Mouse (Mus musculus): ENCODE results near the gene Ipo4. TPM values are rescaled to one million over a fixed set of nuclear protein-coding genes. Genes with fewer than 3 reads are reported as not detected.

The Ipo4 gene
- total RNA-seq (2014; rRNA removed), result 16.8 and 32.6 TPM in 2 replicates
- 42.0 and 53.0 TPM in 2 replicates for polyA plus RNA-seq (2012; rRNA removed)

GRCm38 (mm10) chr14:55635523-55636007, at the start of gene Ipo4:
Gene Ipo4, minus strand, starts transcription at chr14:55635957.
- H3K9ac ChIP-seq (ENCODE audit: low read depth, low read length), result peak within 1 kb of the TSS; percentile 84
- 0 out of 2 replicates have a peak, but pooled peaks have one; percentile 37 for TF ChIP-seq POLR2A (IDR thresholded peaks at IDR 0.05; ENCODE audit: extremely low read depth, insufficient read depth, low read length)
- no peak for TF ChIP-seq CTCF (IDR thresholded peaks at IDR 0.05; ENCODE audit: low read depth, low read length)
- 3% methylated on average over 33 of the region's 33 CpGs for WGBS
- 0 out of 2 replicates have a peak, but pooled peaks cover 2% of the 10 kb centered on the region for H3K79me2 ChIP-seq (ENCODE audit: control insufficient read depth, insufficient read depth, low read length)
- DNase-seq (ENCODE audit: extremely low read depth, low read depth, low spot score), result peak; percentile 86
- H3K36me3 ChIP-seq (ENCODE audit: control insufficient read depth, insufficient read depth, low read length), result peaks cover 7% of the 10 kb centered on the region; the same call in 1 of the 2 replicates
- peak within 1 kb of the TSS; percentile 21; the same call in 1 of the 2 replicates for H3K27ac ChIP-seq (replicated peaks; ENCODE audit: insufficient read depth, low read depth, low read length)
- no peaks in the 10 kb centered on the region for H3K27me3 ChIP-seq (ENCODE audit: control insufficient read depth, insufficient read depth, low read length)
- peaks cover 3% of the 10 kb centered on the region; the same call in 1 of the 2 replicates for H3K4me1 ChIP-seq (ENCODE audit: control insufficient read depth, insufficient read depth, low read length)
- peak within 1 kb of the TSS; percentile 78 for H3K4me3 ChIP-seq (ENCODE audit: insufficient read depth, low read depth, low read length)

- H3K79me2 ChIP-seq (ENCODE audit: control insufficient read depth, insufficient read depth, low read length), result no peaks in the 10 kb centered on the region
- peaks cover 23% of the 10 kb centered on the region for H3K36me3 ChIP-seq (ENCODE audit: control insufficient read depth, insufficient read depth, low read length)
- TF ChIP-seq CTCF (IDR thresholded peaks at IDR 0.05; ENCODE audit: low read depth, low read length) (no peak), POLR2A (IDR thresholded peaks at IDR 0.05; ENCODE audit: extremely low read depth, insufficient read depth, low read length) (no peak)
- no peaks in the 10 kb centered on the region for H3K27me3 ChIP-seq (ENCODE audit: control insufficient read depth, insufficient read depth, low read length)
- no peak for DNase-seq (ENCODE audit: extremely low read depth, low read depth, low spot score)
- WGBS, result 13% methylated on average over 3 of the region's 3 CpGs
- H3K9ac ChIP-seq (ENCODE audit: low read depth, low read length), result no peak overlapping the region
- H3K4me3 ChIP-seq (ENCODE audit: insufficient read depth, low read depth, low read length), result peak overlapping the region; percentile 77
- H3K4me1 ChIP-seq (ENCODE audit: control insufficient read depth, insufficient read depth, low read length), result peaks cover 6% of the 10 kb centered on the region
- no peak overlapping the region for H3K27ac ChIP-seq (replicated peaks; ENCODE audit: insufficient read depth, low read depth, low read length)
These were observed 46.3 kb upstream of the Ipo4 start for GRCm38 (mm10) chr14:55682118-55682493.

DNA sequence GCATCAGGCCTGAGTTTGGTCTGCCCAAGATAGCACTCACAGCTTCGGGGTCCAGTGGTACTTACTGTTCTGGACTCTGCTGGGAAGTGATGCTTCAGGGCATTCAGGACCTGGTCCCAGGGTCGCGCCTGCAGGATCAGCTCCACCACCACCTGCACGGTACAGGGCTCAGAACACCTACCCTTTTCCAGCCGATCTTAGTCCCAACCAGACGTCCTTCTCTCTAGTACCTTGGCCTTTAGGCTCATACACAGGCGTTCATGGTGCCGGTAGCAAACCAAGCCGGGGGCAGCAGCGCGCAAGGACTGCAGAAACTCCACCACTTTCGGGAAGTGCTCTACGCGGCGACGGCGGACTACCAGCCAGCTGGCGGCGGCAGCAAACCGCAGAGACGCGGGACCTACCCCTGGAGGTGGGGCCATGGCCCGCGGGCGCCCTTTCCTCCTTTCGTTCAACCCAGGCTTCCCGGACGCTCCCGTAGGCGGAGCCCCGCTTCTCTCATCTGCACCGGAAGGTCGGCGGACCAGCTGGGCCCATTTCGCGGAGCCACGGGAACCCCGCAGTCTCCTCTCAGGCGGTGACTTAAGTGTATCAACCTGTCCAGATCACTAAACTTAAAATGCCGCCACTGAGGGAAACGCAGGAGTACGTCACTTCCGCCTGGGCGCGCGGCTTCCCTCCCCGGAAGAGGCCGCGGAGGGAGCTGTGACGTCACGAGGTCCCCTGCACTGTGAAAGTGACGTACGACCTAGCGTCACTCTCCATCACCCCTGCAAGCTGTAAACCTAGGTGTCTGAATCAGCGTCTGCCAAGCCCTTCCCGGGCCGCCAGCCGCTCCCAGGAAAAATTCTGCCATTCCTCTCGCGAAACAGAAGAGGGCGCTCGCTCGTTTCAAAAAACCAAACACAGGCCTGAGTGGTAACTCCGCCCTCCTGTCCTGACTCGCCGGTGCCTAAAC, 45.7 kb upstream of the Ipo4 start, which contains the start of gene Tinf2:
Tinf2 (minus strand) TSS at position 661 of the 958 bp plus-strand sequence.
- TF ChIP-seq CTCF (IDR thresholded peaks at IDR 0.05; ENCODE audit: low read depth, low read length), result peak; percentile 78
- TF ChIP-seq POLR2A (IDR thresholded peaks at IDR 0.05; ENCODE audit: extremely low read depth, insufficient read depth, low read length), result no peak
- H3K27me3 ChIP-seq (ENCODE audit: control insufficient read depth, insufficient read depth, low read length), result no peaks in the 10 kb centered on the region
- WGBS, result under 1% methylated on average over 66 of the region's 66 CpGs
- H3K36me3 ChIP-seq (ENCODE audit: control insufficient read depth, insufficient read depth, low read length), result peaks cover 27% of the 10 kb centered on the region
- peak within 1 kb of the TSS; percentile 47 for H3K27ac ChIP-seq (replicated peaks; ENCODE audit: insufficient read depth, low read depth, low read length)
- peaks cover 6% of the 10 kb centered on the region for H3K4me1 ChIP-seq (ENCODE audit: control insufficient read depth, insufficient read depth, low read length)
- peak within 1 kb of the TSS; percentile 77 for H3K4me3 ChIP-seq (ENCODE audit: insufficient read depth, low read depth, low read length)
- H3K79me2 ChIP-seq (ENCODE audit: control insufficient read depth, insufficient read depth, low read length), result no peaks in the 10 kb centered on the region
- peak; percentile 90 for DNase-seq (ENCODE audit: extremely low read depth, low read depth, low spot score)
- H3K9ac ChIP-seq (ENCODE audit: low read depth, low read length), result peak within 1 kb of the TSS; percentile 70

DNA sequence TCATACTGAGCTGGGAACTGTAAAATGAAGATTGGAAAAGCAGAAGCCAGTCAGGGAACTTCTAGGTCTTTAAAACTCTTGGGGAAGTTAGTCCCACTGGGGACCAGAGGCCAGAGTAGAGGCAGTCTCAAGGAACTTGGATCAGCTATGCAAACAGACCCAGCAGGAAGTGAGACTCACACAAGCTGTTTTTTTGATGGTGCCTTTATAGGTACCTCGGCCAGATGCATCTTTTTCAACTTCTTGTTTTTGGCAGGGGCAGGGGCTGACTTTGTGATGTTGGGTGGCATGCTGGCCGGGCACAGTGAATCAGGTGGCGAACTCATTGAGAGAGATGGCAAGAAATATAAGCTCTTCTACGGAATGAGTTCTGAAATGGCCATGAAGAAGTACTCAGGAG, 41.9 kb upstream of the Ipo4 start:
- no peak overlapping the region for H3K27ac ChIP-seq (replicated peaks; ENCODE audit: insufficient read depth, low read depth, low read length)
- TF ChIP-seq CTCF (IDR thresholded peaks at IDR 0.05; ENCODE audit: low read depth, low read length) (no peak), POLR2A (IDR thresholded peaks at IDR 0.05; ENCODE audit: extremely low read depth, insufficient read depth, low read length) (no peak)
- no peaks in the 10 kb centered on the region for H3K27me3 ChIP-seq (ENCODE audit: control insufficient read depth, insufficient read depth, low read length)
- peaks cover 38% of the 10 kb centered on the region for H3K36me3 ChIP-seq (ENCODE audit: control insufficient read depth, insufficient read depth, low read length)
- H3K4me3 ChIP-seq (ENCODE audit: insufficient read depth, low read depth, low read length), result no peak overlapping the region
- no peaks in the 10 kb centered on the region for H3K79me2 ChIP-seq (ENCODE audit: control insufficient read depth, insufficient read depth, low read length)
- no peak overlapping the region for H3K9ac ChIP-seq (ENCODE audit: low read depth, low read length)
- WGBS, result 84% methylated on average over 4 of the region's 4 CpGs
- H3K4me1 ChIP-seq (ENCODE audit: control insufficient read depth, insufficient read depth, low read length), result peaks cover 9% of the 10 kb centered on the region
- DNase-seq (ENCODE audit: extremely low read depth, low read depth, low spot score), result peak; percentile 26

- Histone ChIP-seq H3K36me3 (ENCODE audit: control insufficient read depth, insufficient read depth, low read length) (peaks cover 17% of the 10 kb centered on the region), H3K4me3 (ENCODE audit: insufficient read depth, low read depth, low read length) (peak overlapping the region; percentile 53; the same call in 1 of the 2 replicates), H3K9ac (ENCODE audit: low read depth, low read length) (no peak overlapping the region), H3K79me2 (ENCODE audit: control insufficient read depth, insufficient read depth, low read length) (peaks cover 14% of the 10 kb centered on the region; the same call in 1 of the 2 replicates), H3K27ac (replicated peaks; ENCODE audit: insufficient read depth, low read depth, low read length) (no peak overlapping the region), H3K27me3 (ENCODE audit: control insufficient read depth, insufficient read depth, low read length) (no peaks in the 10 kb centered on the region), H3K4me1 (ENCODE audit: control insufficient read depth, insufficient read depth, low read length) (peaks cover 5% of the 10 kb centered on the region)
- 79% methylated on average over 7 of the region's 7 CpGs for WGBS
- TF ChIP-seq CTCF (IDR thresholded peaks at IDR 0.05; ENCODE audit: low read depth, low read length) (no peak), POLR2A (IDR thresholded peaks at IDR 0.05; ENCODE audit: extremely low read depth, insufficient read depth, low read length) (no peak)
- DNase-seq (ENCODE audit: extremely low read depth, low read depth, low spot score), result no peak
These were observed 36.9 kb upstream of the Ipo4 start for GRCm38 (mm10) chr14:55672741-55673060.

Data from liver, adult 2 months (tissue).